ENCODE assay signal across 20 mouse cellular contexts in the genomic region with DNA sequence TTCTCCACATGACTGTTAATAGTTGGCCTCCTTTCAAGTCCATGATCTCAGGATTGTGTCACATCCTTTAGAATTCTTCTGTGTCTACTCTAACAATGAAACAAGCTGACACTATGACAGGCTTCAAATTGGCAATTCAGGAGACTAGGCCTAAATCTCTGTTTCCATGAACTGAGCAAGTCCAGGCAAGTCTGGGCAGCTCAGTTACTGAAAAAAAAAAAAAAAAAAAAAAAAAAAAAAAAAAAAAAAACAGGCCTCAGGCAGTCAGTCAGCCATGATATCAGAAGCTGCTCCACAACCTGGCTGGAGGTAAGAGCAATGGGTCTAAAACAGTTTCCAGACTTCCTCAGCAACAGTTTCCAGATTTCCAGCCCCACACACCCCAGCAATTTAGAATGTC.
"Had no signal": no experiment of that assay in that cellular context is flagged by ENCODE, and none has a peak within 500 bp of the region (broad histone marks: within the 10 kb centered on the region; RNA-seq: fewer than 3 reads in every experiment).

No protein-coding gene starts in this region.

- DNase-seq: kidney, postnatal 10 days; kidney, postnatal 36 days; layer of hippocampus, postnatal 36 days; left cerebral cortex, postnatal 4 days; liver, embryonic 13.5 days; lung, adult 2 months; right cerebral cortex, adult 18-20 months; right cerebral cortex, postnatal 25 days; spleen, adult 18-20 months; thymus, postnatal 25 days had no signal

- ATAC-seq: midbrain, embryonic 15.5 days had no signal

- H3K27me3 ChIP-seq: kidney, embryonic 15.5 days; limb, embryonic 12.5 days; limb, embryonic 15.5 days; liver, embryonic 13.5 days; midbrain, embryonic 12.5 days; midbrain, embryonic 15.5 days; neural tube, embryonic 12.5 days; neural tube, embryonic 15.5 days; stomach, embryonic 15.5 days had no signal

- H3K27ac ChIP-seq: kidney, embryonic 15.5 days; left cerebral cortex, adult 2 months; limb, embryonic 12.5 days; limb, embryonic 15.5 days; liver, embryonic 13.5 days; macrophage; midbrain, embryonic 12.5 days; midbrain, embryonic 15.5 days; neural tube, embryonic 12.5 days; neural tube, embryonic 15.5 days; stomach, embryonic 15.5 days had no signal

- H3K4me3 ChIP-seq: kidney, embryonic 15.5 days; left cerebral cortex, adult 2 months; limb, embryonic 12.5 days; limb, embryonic 15.5 days; liver, embryonic 13.5 days; midbrain, embryonic 12.5 days; midbrain, embryonic 15.5 days; neural tube, embryonic 12.5 days; neural tube, embryonic 15.5 days; stomach, embryonic 15.5 days had no signal

- H3K4me2 ChIP-seq: kidney, embryonic 15.5 days; limb, embryonic 12.5 days; limb, embryonic 15.5 days; liver, embryonic 13.5 days; midbrain, embryonic 12.5 days; midbrain, embryonic 15.5 days; neural tube, embryonic 12.5 days; neural tube, embryonic 15.5 days; stomach, embryonic 15.5 days had no signal

- H3K36me3 ChIP-seq: kidney, embryonic 15.5 days; limb, embryonic 12.5 days; limb, embryonic 15.5 days; liver, embryonic 13.5 days; midbrain, embryonic 12.5 days; midbrain, embryonic 15.5 days; neural tube, embryonic 12.5 days; neural tube, embryonic 15.5 days; stomach, embryonic 15.5 days had no signal

- H3K9ac ChIP-seq: kidney, embryonic 15.5 days; limb, embryonic 12.5 days; limb, embryonic 15.5 days; liver, embryonic 13.5 days; midbrain, embryonic 12.5 days; midbrain, embryonic 15.5 days; neural tube, embryonic 12.5 days; neural tube, embryonic 15.5 days; stomach, embryonic 15.5 days had no signal

- H3K9me3 ChIP-seq: kidney, embryonic 15.5 days; limb, embryonic 12.5 days; limb, embryonic 15.5 days; liver, embryonic 13.5 days; midbrain, embryonic 12.5 days; midbrain, embryonic 15.5 days; neural tube, embryonic 12.5 days; neural tube, embryonic 15.5 days; stomach, embryonic 15.5 days had no signal

- H3K4me1 ChIP-seq: kidney, embryonic 15.5 days; limb, embryonic 12.5 days; limb, embryonic 15.5 days; liver, embryonic 13.5 days; midbrain, embryonic 12.5 days; midbrain, embryonic 15.5 days; neural tube, embryonic 12.5 days; neural tube, embryonic 15.5 days; stomach, embryonic 15.5 days had no signal
